Mouse (Mus musculus): ENCODE measurements around the gene Cbx1. TPM values are rescaled to one million over a fixed set of nuclear protein-coding genes. Genes with fewer than 3 reads are reported as not detected.

Cbx1 gene
- total and polyA plus RNA-seq, 3 experiments = 132 to 368 (median 152) TPM

DNA sequence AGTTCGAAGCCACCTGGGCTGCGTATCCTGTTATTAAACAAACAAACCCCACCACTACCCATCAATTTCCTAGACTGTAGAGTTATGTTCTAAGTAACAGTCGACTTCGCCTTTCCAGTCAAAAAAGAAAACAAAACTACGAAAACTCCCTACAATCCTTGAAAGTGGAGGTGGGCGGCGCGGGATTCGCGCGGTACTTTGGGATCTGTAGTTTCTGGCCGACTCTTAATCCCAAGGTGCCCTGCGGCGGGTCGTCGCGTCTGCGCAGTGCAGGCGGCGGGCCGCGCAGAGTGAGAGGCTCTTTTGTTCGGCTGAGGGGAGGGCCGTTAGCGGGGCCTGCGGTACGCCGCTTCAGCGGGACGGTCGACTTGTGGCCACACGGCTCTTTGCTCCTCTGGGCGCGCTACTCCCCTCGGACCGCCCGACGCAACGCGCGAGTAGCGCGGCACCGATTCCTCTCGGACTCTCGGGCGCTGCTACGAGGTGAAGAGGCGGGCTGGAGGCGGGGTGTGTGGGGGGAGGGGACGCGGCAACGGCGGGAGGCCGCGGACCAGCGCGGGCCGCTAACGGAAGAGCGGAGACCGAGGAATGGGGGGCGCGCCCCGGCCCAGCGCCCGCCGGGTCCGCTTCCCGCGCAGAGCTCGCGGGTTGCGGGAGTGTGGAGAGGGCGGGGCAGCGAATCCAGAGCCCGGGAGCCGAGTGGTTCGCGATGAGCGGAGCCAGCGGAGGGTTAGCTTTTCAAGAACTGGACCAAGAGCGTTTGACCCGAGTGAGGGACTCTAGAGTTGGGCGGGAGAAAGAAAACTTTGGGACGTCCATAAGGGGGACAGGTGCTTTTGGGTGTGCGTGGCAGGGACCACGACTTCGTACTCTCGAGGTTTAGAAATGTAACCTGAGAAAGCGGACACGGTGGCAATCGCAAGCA is at the start of gene Cbx1 (continued):
- peak; percentile 73 for TF ChIP-seq MYC (IDR thresholded peaks at IDR 0.05; ENCODE audit: low read depth, low read length)
- TF ChIP-seq E2F4 (IDR thresholded peaks at IDR 0.05; ENCODE audit: borderline replicate concordance, low read depth, low read length) = peak; percentile 81; the same call in 1 of the 2 replicates
- peak; percentile 52; the same call in 1 of the 2 replicates for TF ChIP-seq ETS1 (IDR thresholded peaks at IDR 0.05; ENCODE audit: low read depth, low read length)
- peak; percentile 88 for TF ChIP-seq ZMIZ1 (IDR thresholded peaks at IDR 0.05; ENCODE audit: low read depth, low read length)

DNA sequence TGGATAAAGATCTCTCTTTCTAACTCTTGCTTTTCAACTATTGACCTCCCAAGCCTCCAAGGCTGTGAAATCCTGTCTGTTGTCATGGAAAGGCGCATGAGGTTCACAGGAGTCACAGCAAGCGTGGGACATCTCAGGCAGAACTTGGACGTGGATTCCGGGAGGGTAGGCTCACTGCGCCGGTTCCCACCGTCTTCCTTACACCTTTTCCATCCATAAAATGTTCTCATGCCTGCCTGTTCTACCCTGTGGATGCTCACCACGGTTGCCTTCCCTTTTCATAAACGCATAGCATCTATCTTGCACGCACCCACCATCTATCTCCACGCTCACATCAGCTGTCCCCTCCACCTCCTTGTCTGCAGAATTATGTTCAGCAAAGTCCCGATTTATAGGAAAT is 48.1 kb upstream of the Cbx1 start:
- Histone ChIP-seq H3K4me3 (ENCODE audit: control insufficient read depth in 1 of 2, insufficient read depth in 1 of 2, low read depth in 2 of 2, low read length in 2 of 2) (no peak overlapping the region), H3K9me3 (replicated peaks; ENCODE audit: insufficient read depth, low read length) (no peaks in the 10 kb centered on the region), H3K4me1 (ENCODE audit: control insufficient read depth in 1 of 2, insufficient read depth in 2 of 2, low read length in 2 of 2) (no peaks in the 10 kb centered on the region), H3K79me2 (ENCODE audit: control insufficient read depth, insufficient read depth, low read length, poor library complexity) (no peaks in the 10 kb centered on the region), H3K27ac (ENCODE audit: control insufficient read depth, low read depth, low read length) (no peak overlapping the region), H3K27me3 (ENCODE audit: control insufficient read depth in 1 of 2, insufficient read depth in 2 of 2, low read length in 2 of 2) (peaks cover 31 to 51% of the 10 kb centered on the region in 2 experiments), H3K36me3 (ENCODE audit: control insufficient read depth in 1 of 2, insufficient read depth in 2 of 2, low read length in 2 of 2) (no peaks in the 10 kb centered on the region; a peak in 1 of 4 replicates), H3K9ac (ENCODE audit: control insufficient read depth, low read depth, low read length, poor library complexity, severe bottlenecking) (no peak overlapping the region)
- no peak for TF ChIP-seq USF2 (IDR thresholded peaks at IDR 0.05; ENCODE audit: borderline replicate concordance in 1 of 2, insufficient read depth in 1 of 2, low read depth in 1 of 2, low read length in 2 of 2)
- TF ChIP-seq SMC3 (IDR thresholded peaks at IDR 0.05; ENCODE audit: low read depth, low read length) = no peak
- TF ChIP-seq SIN3A (IDR thresholded peaks at IDR 0.05; ENCODE audit: low read length) = no peak
- no peak for TF ChIP-seq ELF1 (IDR thresholded peaks at IDR 0.05; ENCODE audit: low read depth, low read length)
- no peak for TF ChIP-seq ETS1 (IDR thresholded peaks at IDR 0.05; ENCODE audit: low read depth, low read length)
- no peak for TF ChIP-seq ZC3H11A (IDR thresholded peaks at IDR 0.05; ENCODE audit: low read depth, low read length)
- no peak for TF ChIP-seq RCOR1 (IDR thresholded peaks at IDR 0.05; ENCODE audit: low read depth, low read length)
- TF ChIP-seq HCFC1 (IDR thresholded peaks at IDR 0.05; ENCODE audit: low read depth, low read length) = no peak
- no peak for TF ChIP-seq TAL1 (IDR thresholded peaks at IDR 0.05; ENCODE audit: low read length)
- no peak for TF ChIP-seq NELFE (IDR thresholded peaks at IDR 0.05; ENCODE audit: low read depth, low read length)
- TF ChIP-seq KAT2A (conservative IDR thresholded peaks at IDR 0.05; ENCODE audit: low read depth, low read length) = no peak
- TF ChIP-seq CTCF (IDR thresholded peaks at IDR 0.05 in 2 of 3, conservative IDR thresholded peaks at IDR 0.05 in 1 of 3; ENCODE audit: control insufficient read depth in 1 of 3, insufficient read depth in 1 of 3, low read depth in 2 of 3, low read length in 3 of 3, poor library complexity in 1 of 3, severe bottlenecking in 1 of 3) = no peak
- TF ChIP-seq BHLHE40 (IDR thresholded peaks at IDR 0.05; ENCODE audit: borderline replicate concordance, low read depth, low read length) = no peak
- no peak for TF ChIP-seq TCF12 (IDR thresholded peaks at IDR 0.05; ENCODE audit: low read depth, low read length)
- no peak for DNase-seq (ENCODE audit: low read depth, low spot score)

Data from MEL (cell line).